Mouse (Mus musculus) frontal cortex, postnatal 10 days (tissue): ENCODE measurements at regions not wholly inside any gene's neighbourhood (a gene's known extent, or its start where the extent isn't known, plus 50 kb on each side); places are given as distances from the start of the nearest gene placed in this dataset.
A peak's percentile ranks its signal among the peaks of the same experiment; 100 is the strongest.
"Not testable (repeated sequence)": the region's sequence is repeated elsewhere in the genome, so short reads cannot be mapped to it uniquely, and the experiment has no call there.

ENCODE experiments used
- DNase-seq, 2 experiments: peaks; one replicate each; pipeline ENCODE4 v3.0.0; 2022; ENCODE audit warnings: low spot score in 2 of 2, mixed read lengths in 1 of 2

- no peak for DNase-seq
Measured at GRCm38 (mm10) chr11:71285193-71285592, 54.7 kb upstream of the Nlrp1b start.

GRCm38 (mm10) chr11:71288243-71288642 is 57.7 kb upstream of the Nlrp1b start:
- not testable (repeated sequence) for DNase-seq

GRCm38 (mm10) chr11:71289490-71289889 is 59.0 kb upstream of the Nlrp1b start:
- no peak for DNase-seq

- no peak for DNase-seq
Measured at GRCm38 (mm10) chr11:71299479-71299878, 68.9 kb upstream of the Nlrp1b start.

GRCm38 (mm10) chr11:71323439-71323838 is 92.9 kb upstream of the Nlrp1b start:
- DNase-seq = no peak

- DNase-seq = no peak
Measured at GRCm38 (mm10) chr11:71337428-71337827, 106.9 kb upstream of the Nlrp1b start.

GRCm38 (mm10) chr11:71346024-71346423 is 115.5 kb upstream of the Nlrp1b start:
- DNase-seq = peak; percentile 16 to 39

GRCm38 (mm10) chr11:71357089-71357488 is 126.6 kb upstream of the Nlrp1b start:
- no peak for DNase-seq

- no peak for DNase-seq
Measured at GRCm38 (mm10) chr11:71360856-71361255, 130.3 kb upstream of the Nlrp1b start.

GRCm38 (mm10) chr11:71371871-71372270 is 141.3 kb upstream of the Nlrp1b start:
- no peak for DNase-seq

GRCm38 (mm10) chr11:71375132-71375531 is 144.6 kb upstream of the Nlrp1b start:
- no peak for DNase-seq

GRCm38 (mm10) chr11:71388411-71388810 is 157.9 kb upstream of the Nlrp1b start:
- DNase-seq = no peak

- peak in 1 of 2 experiments; percentile 18 for DNase-seq
Measured at GRCm38 (mm10) chr11:71389659-71390058, 159.1 kb upstream of the Nlrp1b start.

GRCm38 (mm10) chr11:71390151-71390550 is 159.6 kb upstream of the Nlrp1b start:
- DNase-seq = no peak

- DNase-seq = no peak
Measured at GRCm38 (mm10) chr11:71390616-71391015, 160.1 kb upstream of the Nlrp1b start.

GRCm38 (mm10) chr11:71393406-71393805 is 162.9 kb upstream of the Nlrp1b start:
- DNase-seq = no peak

GRCm38 (mm10) chr11:71395023-71395422 is 164.5 kb upstream of the Nlrp1b start:
- DNase-seq = no peak

- no peak for DNase-seq
Measured at GRCm38 (mm10) chr11:71395631-71396030, 165.1 kb upstream of the Nlrp1b start.

GRCm38 (mm10) chr11:71400351-71400750 is 169.8 kb upstream of the Nlrp1b start:
- DNase-seq = no peak

- no peak for DNase-seq
Measured at GRCm38 (mm10) chr11:71401411-71402276, 171.1 kb upstream of the Nlrp1b start.

- DNase-seq = no peak
Measured at GRCm38 (mm10) chr11:71404361-71404760, 173.8 kb upstream of the Nlrp1b start.

GRCm38 (mm10) chr11:71407043-71407442 is 176.5 kb upstream of the Nlrp1b start:
- DNase-seq = no peak

- no peak for DNase-seq
Measured at GRCm38 (mm10) chr11:71409211-71409765, 178.8 kb upstream of the Nlrp1b start.
